Mouse (Mus musculus) heart, postnatal 14 days (tissue): ENCODE measurements around the gene Zfhx3. TPM values are rescaled to one million over a fixed set of nuclear protein-coding genes. Genes with fewer than 3 reads are reported as not detected.
A peak's percentile ranks its signal among the peaks of the same experiment; 100 is the strongest.

Source experiments
- DNase-seq, 2 experiments: peaks; one replicate each; pipeline ENCODE4 v3.0.0; 2021 to 2022
- intact Hi-C: fragments of 180-260 bp; cut with DNase I; formaldehyde crosslinking; loops from one replicate; pipeline ENCODE4 v1.15.1; 2025
- total RNA-seq, 2 experiments: library from RNA; stranded (reverse); gene quantifications; 2 replicates each; pipeline ENCODE4 v1.2.3; 2021

Gene Zfhx3
- total RNA-seq, 2 experiments from 2014 or later: 8.2 to 8.8 TPM

GRCm38 (mm10) chr8:108424337-108424736 is 481.9 kb downstream of the Zfhx3 start:
- intact Hi-C loops: no loop called here
- peak; percentile 40 to 41 for DNase-seq

GRCm38 (mm10) chr8:108433321-108433720 is 490.9 kb downstream of the Zfhx3 start:
- DNase-seq: no peak
- intact Hi-C loops: no loop called here

- intact Hi-C loops: no loop called here
- DNase-seq: no peak
Measured at GRCm38 (mm10) chr8:108434510-108434909, 492.1 kb downstream of the Zfhx3 start.

- intact Hi-C loops: no loop called here
- no peak for DNase-seq
Measured at GRCm38 (mm10) chr8:108436336-108436735, 493.9 kb downstream of the Zfhx3 start.

GRCm38 (mm10) chr8:108437316-108437830 is 494.9 kb downstream of the Zfhx3 start:
- no peak for DNase-seq
- intact Hi-C loops: no loop called here

GRCm38 (mm10) chr8:108440476-108440875 is 498.0 kb downstream of the Zfhx3 start:
- intact Hi-C loops: no loop called here
- no peak for DNase-seq

- intact Hi-C loops: no loop called here
- no peak for DNase-seq
Measured at GRCm38 (mm10) chr8:108450847-108451246, 508.4 kb downstream of the Zfhx3 start.

- intact Hi-C loops: no loop called here
- DNase-seq: no peak
Measured at GRCm38 (mm10) chr8:108454561-108455311, 512.3 kb downstream of the Zfhx3 start.

- intact Hi-C loops: no loop called here
- no peak for DNase-seq
Measured at GRCm38 (mm10) chr8:108466653-108467052, 524.2 kb downstream of the Zfhx3 start.

- intact Hi-C loops: no loop called here
- no peak for DNase-seq
Measured at GRCm38 (mm10) chr8:108467172-108468035, 525.0 kb downstream of the Zfhx3 start.

GRCm38 (mm10) chr8:108470269-108470668 is 527.8 kb downstream of the Zfhx3 start:
- intact Hi-C loops: no loop called here
- DNase-seq: no peak

- intact Hi-C loops: no loop called here
Measured at GRCm38 (mm10) chr8:108474556-108474955, 532.1 kb downstream of the Zfhx3 start.

GRCm38 (mm10) chr8:108478131-108478530 is 535.7 kb downstream of the Zfhx3 start:
- intact Hi-C loops: no loop called here
- no peak for DNase-seq

More at GRCm38 (mm10) chr8:108474556-108474955, 532.1 kb downstream of the Zfhx3 start:
- DNase-seq: no peak

- DNase-seq: no peak
- intact Hi-C loops: no loop called here
Measured at GRCm38 (mm10) chr8:108480141-108480540, 537.7 kb downstream of the Zfhx3 start.

- DNase-seq: no peak
- intact Hi-C loops: no loop called here
Measured at GRCm38 (mm10) chr8:108481167-108481815, 538.8 kb downstream of the Zfhx3 start.

- intact Hi-C loops: no loop called here
- DNase-seq: no peak
Measured at GRCm38 (mm10) chr8:108496101-108496500, 553.7 kb downstream of the Zfhx3 start.

- no peak for DNase-seq
- intact Hi-C loops: no loop called here
Measured at GRCm38 (mm10) chr8:108506779-108507178, 564.3 kb downstream of the Zfhx3 start.

- intact Hi-C loops: no loop called here
- no peak for DNase-seq
Measured at GRCm38 (mm10) chr8:108507769-108508168, 565.3 kb downstream of the Zfhx3 start.

GRCm38 (mm10) chr8:108510641-108511325 is 568.3 kb downstream of the Zfhx3 start:
- DNase-seq: no peak
- intact Hi-C loops: no loop called here

GRCm38 (mm10) chr8:108518116-108518515 is 575.7 kb downstream of the Zfhx3 start:
- intact Hi-C loops: no loop called here
- no peak for DNase-seq
